Mouse (Mus musculus) MEL (cell line): ENCODE measurements at regions not wholly inside any gene's neighbourhood (a gene's known extent, or its start where the extent isn't known, plus 50 kb on each side); places are given as distances from the start of the nearest gene placed in this dataset.

ENCODE experiments used
- DNase-seq: peaks from one replicate; pipeline ENCODE4 v3.0.0; 2011; ENCODE audit warnings: low read depth, low spot score
- H3K27ac ChIP-seq: 2 replicates; pipeline ENCODE4 v1.5.1; 2012; ENCODE audit warnings: low read depth, mild to moderate bottlenecking, control low read depth, low read length, moderate library complexity; ENCODE audit not compliant: control insufficient read depth
- H3K27me3 ChIP-seq, 2 experiments: fragments of 150-350 bp in 1 of 2; sonication (generic) in 1 of 2; 2 replicates each; pipeline ENCODE4 v1.6.1; 2012; ENCODE audit warnings: low read length in 2 of 2, mild to moderate bottlenecking in 2 of 2, improper control_type of control experiment in 1 of 2, moderate library complexity in 1 of 2; ENCODE audit not compliant: insufficient read depth in 2 of 2, control insufficient read depth in 1 of 2
- H3K36me3 ChIP-seq, 2 experiments: 2 replicates each; pipeline ENCODE4 v1.6.1; 2012 to 2014; ENCODE audit warnings: low read length in 2 of 2, improper control_type of control experiment in 1 of 2, inconsistent platforms in 1 of 2, mild to moderate bottlenecking in 1 of 2; ENCODE audit not compliant: insufficient read depth in 2 of 2, control insufficient read depth in 1 of 2
- H3K4me1 ChIP-seq, 2 experiments: fragments of 150-350 bp in 1 of 2; sonication (generic) in 1 of 2; 2 replicates each; pipeline ENCODE4 v1.6.1; 2012; ENCODE audit warnings: low read length in 2 of 2, improper control_type of control experiment in 1 of 2, mild to moderate bottlenecking in 1 of 2; ENCODE audit not compliant: insufficient read depth in 2 of 2, control insufficient read depth in 1 of 2
- H3K4me3 ChIP-seq, 2 experiments: fragments of 150-350 bp in 1 of 2; sonication (generic) in 1 of 2; 2 replicates each; pipeline ENCODE4 v1.5.1; 2012; ENCODE audit warnings: low read depth in 2 of 2, low read length in 2 of 2, mild to moderate bottlenecking in 2 of 2, moderate library complexity in 2 of 2, control low read depth in 1 of 2, improper control_type of control experiment in 1 of 2; ENCODE audit not compliant: control insufficient read depth in 1 of 2, insufficient read depth in 1 of 2
- H3K79me2 ChIP-seq: 2 replicates; pipeline ENCODE4 v1.6.1; 2012; ENCODE audit warnings: mild to moderate bottlenecking, low read length, moderate library complexity; ENCODE audit not compliant: control insufficient read depth, poor library complexity, insufficient read depth
- H3K9ac ChIP-seq: 2 replicates; pipeline ENCODE4 v1.6.1; 2012; ENCODE audit warnings: low read depth, mild to moderate bottlenecking, control low read depth, low read length, moderate library complexity; ENCODE audit not compliant: control insufficient read depth, poor library complexity, severe bottlenecking
- H3K9me3 ChIP-seq: fragments of 150-350 bp; sonication (generic); replicated peaks from 2 replicates; pipeline ENCODE4 v1.6.1; 2012; ENCODE audit warnings: mild to moderate bottlenecking, low read length, improper control_type of control experiment, moderate library complexity; ENCODE audit not compliant: insufficient read depth
- ELF1 ChIP-seq: IDR thresholded peaks from 2 replicates; pipeline ENCODE4 v1.6.1; 2014; ENCODE audit warnings: low read depth, mild to moderate bottlenecking, inconsistent platforms, low read length, improper control_type of control experiment, moderate library complexity
- EP300 ChIP-seq, 2 experiments: IDR thresholded peaks; 2 replicates each; pipeline ENCODE4 v1.6.1; 2011; ENCODE audit warnings: improper control_type of control experiment in 2 of 2, low read length in 2 of 2, low read depth in 1 of 2, mild to moderate bottlenecking in 1 of 2
- GATA1 ChIP-seq: IDR thresholded peaks from 2 replicates; pipeline ENCODE4 v1.6.1; 2011; ENCODE audit warnings: low read depth, low read length, improper control_type of control experiment
- JUND ChIP-seq: IDR thresholded peaks from 2 replicates; pipeline ENCODE4 v1.6.1; 2011; ENCODE audit warnings: low read depth, mild to moderate bottlenecking, improper control_type of control experiment, low read length
- MAFK ChIP-seq: IDR thresholded peaks from 2 replicates; pipeline ENCODE4 v1.6.1; 2011; ENCODE audit warnings: low read depth, mild to moderate bottlenecking, low read length, improper control_type of control experiment, borderline replicate concordance
- MYB ChIP-seq: IDR thresholded peaks from 2 replicates; pipeline ENCODE4 v1.6.1; 2011; ENCODE audit warnings: mild to moderate bottlenecking, low read depth, low read length, improper control_type of control experiment
- NRF1 ChIP-seq: IDR thresholded peaks from 2 replicates; pipeline ENCODE4 v1.6.1; 2014; ENCODE audit warnings: low read depth, mild to moderate bottlenecking, inconsistent platforms, low read length, improper control_type of control experiment, moderate library complexity; ENCODE audit not compliant: poor library complexity, insufficient read depth, severe bottlenecking
- POLR2AphosphoS2 ChIP-seq: IDR thresholded peaks from 2 replicates; pipeline ENCODE4 v1.6.1; 2011; ENCODE audit warnings: low read length, improper control_type of control experiment
- POLR2AphosphoS5 ChIP-seq: IDR thresholded peaks from 2 replicates; pipeline ENCODE4 v1.6.1; 2012; ENCODE audit warnings: low read depth, borderline replicate concordance, mild to moderate bottlenecking, inconsistent platforms, low read length, moderate library complexity, mixed read lengths
- RAD21 ChIP-seq: IDR thresholded peaks from 2 replicates; pipeline ENCODE4 v1.6.1; 2011; ENCODE audit warnings: mild to moderate bottlenecking, low read depth, low read length, improper control_type of control experiment
- TCF12 ChIP-seq: IDR thresholded peaks from 2 replicates; pipeline ENCODE4 v1.6.1; 2014; ENCODE audit warnings: low read depth, mild to moderate bottlenecking, inconsistent platforms, low read length, improper control_type of control experiment, moderate library complexity
- UBTF ChIP-seq: IDR thresholded peaks from 2 replicates; pipeline ENCODE4 v1.6.1; 2012; ENCODE audit warnings: low read depth, mild to moderate bottlenecking, inconsistent platforms, low read length, improper control_type of control experiment, moderate library complexity, borderline replicate concordance; ENCODE audit not compliant: insufficient read depth

- Histone ChIP-seq H3K9me3 (no peaks in the 10 kb centered on the region), H3K27me3 (no peaks in the 10 kb centered on the region), H3K9ac (no peak overlapping the region), H3K27ac (no peak overlapping the region), H3K79me2 (no peaks in the 10 kb centered on the region), H3K36me3 (no peaks in the 10 kb centered on the region), H3K4me1 (no peaks in the 10 kb centered on the region), H3K4me3 (no peak overlapping the region)
- DNase-seq = no peak
- no peak for TF ChIP-seq POLR2AphosphoS2
- TF ChIP-seq ELF1 = no peak
- no peak for TF ChIP-seq MYB
- no peak for TF ChIP-seq EP300 (IDR thresholded peaks at IDR 0.05; ENCODE audit: low read depth in 1 of 2, low read length in 2 of 2)
Measured at GRCm38 (mm10) chr1:150043061-150043460, 56.8 kb upstream of the Ptgs2 start.

- no peak overlapping the region for H3K4me3 ChIP-seq
- H3K79me2 ChIP-seq = no peaks in the 10 kb centered on the region
Measured at GRCm38 (mm10) chr1:150041591-150041990, 58.2 kb upstream of the Ptgs2 start.

GRCm38 (mm10) chr1:150033729-150034128 is 66.1 kb upstream of the Ptgs2 start:
- H3K79me2 ChIP-seq = no peaks in the 10 kb centered on the region
- no peaks in the 10 kb centered on the region for H3K27me3 ChIP-seq
- no peaks in the 10 kb centered on the region; a peak in 1 of 4 replicates for H3K36me3 ChIP-seq
- no peak overlapping the region for H3K9ac ChIP-seq
- TF ChIP-seq GATA1 = 0 out of 2 replicates have a peak, but pooled peaks have one; percentile 25
- TF ChIP-seq POLR2AphosphoS5 = no peak
- TF ChIP-seq NRF1 = no peak
- H3K4me1 ChIP-seq = no peaks in the 10 kb centered on the region
- H3K9me3 ChIP-seq = no peaks in the 10 kb centered on the region
- peak; percentile 19 for DNase-seq
- no peak overlapping the region for H3K4me3 ChIP-seq
- no peak overlapping the region for H3K27ac ChIP-seq

More at GRCm38 (mm10) chr1:150041591-150041990, 58.2 kb upstream of the Ptgs2 start:
- no peak for DNase-seq
- Histone ChIP-seq H3K27me3 (no peaks in the 10 kb centered on the region), H3K9me3 (no peaks in the 10 kb centered on the region), H3K4me1 (no peaks in the 10 kb centered on the region), H3K9ac (no peak overlapping the region), H3K36me3 (no peaks in the 10 kb centered on the region), H3K27ac (no peak overlapping the region)
- TF ChIP-seq POLR2AphosphoS2 = no peak
- no peak for TF ChIP-seq RAD21
- TF ChIP-seq GATA1 = no peak
- TF ChIP-seq MYB = no peak
- no peak for TF ChIP-seq UBTF
- no peak for TF ChIP-seq TCF12
- TF ChIP-seq JUND = no peak
- no peak for TF ChIP-seq MAFK
